Mouse (Mus musculus): Measurements from ENCODE around the gene Mfap1b. TPM values are rescaled to one million over a fixed set of nuclear protein-coding genes. Genes with fewer than 3 reads are reported as not detected.

Mfap1b gene
- polyA plus RNA-seq, 1 experiment = 2.4 TPM

GRCm38 (mm10) chr2:121442259-121443067 is 31.4 kb downstream of the Mfap1b start:
- WGBS = 2% methylated on average over 30 of the region's 30 CpGs
- DNase-seq (ENCODE audit: low read depth, low spot score) = peak; percentile 79

- 9% methylated on average over 11 of the region's 11 CpGs for WGBS
- DNase-seq (ENCODE audit: low read depth, low spot score) = no peak
These were observed 32.1 kb downstream of the Mfap1b start for GRCm38 (mm10) chr2:121441800-121442199.

DNA sequence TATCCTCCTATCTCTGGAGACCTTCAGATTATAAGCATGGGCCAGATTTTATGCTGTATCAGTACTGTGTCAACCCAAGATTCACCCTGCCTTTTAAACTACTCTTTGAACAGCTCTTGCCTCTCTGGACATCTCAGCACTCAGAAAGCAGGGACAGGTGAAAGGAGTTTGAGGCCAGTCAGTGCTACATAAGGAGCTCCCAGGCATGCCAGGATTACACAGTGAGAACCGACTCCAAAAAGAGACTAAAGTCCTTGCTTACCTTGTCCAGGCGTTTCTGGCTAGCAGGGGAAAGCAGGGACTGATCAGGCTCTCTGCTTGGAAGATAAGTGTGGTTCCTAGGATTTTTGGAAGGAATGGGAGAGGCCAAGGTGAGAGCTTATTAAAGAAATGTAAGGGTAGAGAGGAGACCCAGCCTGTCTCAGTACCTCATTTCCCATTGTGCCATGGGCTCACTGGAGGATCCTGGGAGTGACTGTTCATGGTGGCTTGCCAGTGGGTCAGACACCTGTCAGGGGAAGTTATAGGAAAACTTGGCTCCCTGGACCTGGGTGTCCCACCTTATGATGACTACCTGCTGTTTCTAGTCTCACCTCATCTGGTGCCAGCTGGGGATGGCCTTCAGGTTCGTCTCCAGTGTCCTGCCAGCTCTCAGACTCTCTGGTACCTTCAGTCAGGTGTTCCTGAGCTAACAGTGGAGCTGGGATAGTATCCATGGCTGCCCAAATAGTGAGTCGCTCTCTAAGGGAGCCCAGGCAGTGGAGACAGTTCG is 32.8 kb downstream of the Mfap1b start:
- WGBS = 69% methylated on average over 5 of the region's 5 CpGs
- DNase-seq (ENCODE audit: low read depth, low spot score) = no peak

DNA sequence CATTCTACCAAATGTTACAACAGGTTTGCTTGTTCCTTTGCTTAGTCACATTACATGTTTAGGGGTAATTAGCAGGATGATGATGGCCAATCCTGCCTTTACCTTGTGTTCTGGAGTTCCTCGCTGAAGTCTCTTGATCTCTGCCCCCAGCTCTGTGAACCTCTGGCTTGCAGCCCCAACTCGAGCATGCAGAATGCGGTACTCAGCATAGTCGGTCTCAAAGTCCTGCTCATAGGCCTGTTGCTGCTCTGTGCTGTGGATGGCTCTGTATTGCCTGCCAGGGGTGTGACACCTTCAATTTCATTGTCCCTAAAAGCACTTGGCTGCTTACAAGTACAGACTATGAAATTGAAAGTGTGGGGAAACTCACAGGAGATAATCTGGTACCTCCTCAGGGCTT is 34.1 kb downstream of the Mfap1b start:
- no peak for DNase-seq (ENCODE audit: low read depth, low spot score)
- WGBS = 56% methylated on average over 4 of the region's 4 CpGs

DNA sequence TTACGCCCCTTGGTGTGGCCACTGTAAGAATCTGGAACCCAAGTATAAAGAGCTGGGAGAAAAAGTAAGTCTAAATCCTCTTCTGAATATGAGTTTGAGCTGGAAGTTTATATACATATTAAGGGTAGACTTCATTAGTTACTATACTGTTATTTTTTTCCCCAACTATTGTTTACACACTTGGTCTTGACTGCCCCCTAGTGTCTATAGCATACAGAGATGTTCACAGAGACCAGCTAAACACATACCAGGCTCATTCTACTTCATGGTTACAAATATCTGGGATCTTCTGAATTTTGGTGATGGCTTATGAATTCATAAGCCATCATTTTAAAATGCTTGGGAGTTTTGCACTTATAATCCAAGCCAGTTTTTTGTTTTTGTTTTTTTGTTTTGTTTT is 39.0 kb downstream of the Mfap1b start:
- DNase-seq (ENCODE audit: low read depth, low spot score) = no peak
- WGBS = 98% methylated on average over 1 of the region's 1 CpGs

DNA sequence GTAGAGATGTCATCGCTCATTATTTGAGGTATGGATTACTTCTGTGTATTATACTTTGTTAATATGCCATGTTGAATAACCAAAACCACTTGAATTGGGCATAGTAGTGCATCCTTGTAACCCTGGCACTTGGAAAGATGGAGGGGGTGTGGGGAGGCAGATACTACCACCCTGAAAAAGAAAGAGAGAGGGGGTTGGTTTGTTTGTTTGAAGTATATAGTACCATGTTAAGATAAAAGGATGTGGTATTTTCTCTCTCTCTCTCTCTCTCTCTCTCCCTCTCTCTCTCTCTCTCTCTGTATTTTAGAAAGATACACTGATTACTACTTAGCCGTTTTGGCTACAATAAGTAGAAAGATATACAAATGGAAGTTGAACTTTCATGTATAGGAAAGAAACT is 48.0 kb downstream of the Mfap1b start:
- DNase-seq (ENCODE audit: low read depth, low spot score) = no peak
- 85% methylated on average over 2 of the region's 2 CpGs for WGBS

DNA sequence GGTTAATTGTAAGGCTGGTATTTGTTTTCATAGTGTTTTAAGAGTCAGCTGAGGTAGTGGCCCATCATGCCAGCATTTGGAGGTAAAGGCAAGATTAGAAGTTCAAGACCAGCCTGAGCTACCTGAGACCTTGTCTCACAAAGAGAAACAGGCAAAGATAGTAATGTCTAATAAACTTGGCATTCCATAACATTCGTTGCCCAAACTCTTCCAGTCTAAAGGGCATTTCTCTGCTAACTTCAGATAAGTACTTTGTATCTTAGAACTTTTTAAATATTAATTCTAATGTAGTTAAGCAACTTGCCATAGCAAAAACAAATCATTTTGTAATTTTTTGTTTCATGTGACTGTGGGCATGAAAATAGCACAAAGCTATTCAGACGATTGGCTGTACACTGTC is 50.7 kb downstream of the Mfap1b start:
- DNase-seq (ENCODE audit: low read depth, low spot score) = no peak
- 84% methylated on average over 2 of the region's 2 CpGs for WGBS

DNA sequence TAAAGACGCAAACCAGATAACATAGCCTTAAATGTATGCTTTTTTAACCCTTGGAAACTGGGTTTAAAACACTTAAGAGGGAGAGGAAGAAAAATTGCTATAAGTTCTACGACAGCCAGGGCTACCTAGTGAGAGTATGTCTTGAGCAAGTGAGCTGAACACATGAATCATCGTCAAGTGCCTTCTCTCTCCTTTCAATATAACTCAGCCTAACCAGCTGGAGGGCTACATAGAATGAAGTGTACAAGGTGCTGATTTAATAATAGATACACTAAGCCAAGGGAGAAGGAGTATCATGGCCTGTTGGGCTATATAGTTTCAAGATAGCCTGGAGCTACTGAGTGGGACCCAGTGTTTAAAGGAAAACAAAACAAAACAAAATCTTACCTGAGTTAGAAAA is 55.4 kb downstream of the Mfap1b start:
- WGBS = 58% methylated on average over 3 of the region's 3 CpGs
- no peak for DNase-seq (ENCODE audit: low read depth, low spot score)

GRCm38 (mm10) chr2:121416356-121416755 is 57.5 kb downstream of the Mfap1b start:
- no peak for DNase-seq (ENCODE audit: low read depth, low spot score)
- WGBS = 46% methylated on average over 6 of the region's 6 CpGs

DNA sequence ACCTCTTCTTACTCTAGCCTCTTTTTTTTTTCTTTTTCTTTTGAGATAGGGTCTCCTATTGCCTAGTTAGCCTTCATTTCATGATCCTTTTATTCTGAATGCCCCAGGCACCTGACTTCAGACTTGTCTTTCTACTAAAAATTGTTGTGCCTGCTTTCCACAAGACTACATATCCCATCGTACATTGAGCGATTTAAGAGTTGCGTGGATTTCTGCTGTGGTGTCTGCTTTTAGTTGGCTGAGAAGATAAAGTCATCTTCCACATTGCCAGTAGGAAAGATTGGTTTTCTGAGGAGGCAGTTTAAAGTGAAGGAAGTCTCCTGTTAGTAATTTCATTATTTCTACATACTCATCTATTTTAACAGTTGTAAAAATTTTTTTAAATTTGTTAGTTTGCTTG is 58.3 kb downstream of the Mfap1b start:
- no peak for DNase-seq (ENCODE audit: low read depth, low spot score)
- 71% methylated on average over 3 of the region's 3 CpGs for WGBS

DNA sequence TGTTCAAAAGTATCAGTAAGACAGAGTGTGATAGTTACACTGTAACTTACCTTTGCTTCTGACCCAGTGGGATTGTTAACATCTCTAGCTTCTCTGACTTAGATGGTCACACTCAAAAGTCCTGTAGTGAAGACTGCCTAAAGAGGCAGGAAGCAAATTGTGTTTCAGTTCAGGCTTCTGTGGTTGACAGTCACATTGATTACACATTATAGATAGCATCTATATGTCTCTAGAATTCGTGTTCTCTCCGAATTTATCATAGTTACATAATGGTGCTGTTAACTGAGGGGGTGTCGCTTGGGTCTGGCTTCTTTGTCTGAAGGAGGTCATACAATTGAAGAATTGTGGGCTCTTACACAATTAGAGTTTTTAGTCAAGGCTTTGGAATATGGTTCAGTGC is 58.8 kb downstream of the Mfap1b start:
- no peak for DNase-seq (ENCODE audit: low read depth, low spot score)
- 27% methylated on average over 3 of the region's 3 CpGs for WGBS

DNA sequence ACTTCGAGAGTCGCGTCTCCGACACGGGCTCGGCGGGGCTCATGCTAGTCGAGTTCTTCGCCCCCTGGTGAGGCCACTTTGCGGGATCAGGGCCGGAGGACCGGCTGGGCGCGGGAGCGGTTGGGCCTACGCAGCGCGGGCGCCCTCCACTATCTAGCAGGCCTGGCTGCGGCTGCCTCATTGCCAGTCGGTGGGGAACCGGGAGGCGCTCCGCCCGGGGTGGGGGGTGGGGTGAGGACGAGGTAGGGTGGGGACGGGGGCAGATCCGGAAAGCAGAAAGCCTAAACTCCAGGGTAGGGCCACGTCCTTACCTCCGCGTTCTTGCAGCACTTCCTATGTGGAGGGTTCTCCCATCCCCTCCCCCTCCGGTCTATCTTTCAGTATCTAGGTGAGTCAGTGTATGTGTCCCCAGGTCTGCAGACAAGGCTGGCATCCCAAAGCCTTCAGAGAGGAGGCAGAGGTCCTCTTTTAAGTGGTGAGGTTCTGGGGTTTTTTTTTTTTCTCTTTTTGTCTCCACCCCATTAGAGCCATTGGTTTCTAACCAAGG is 59.7 kb downstream of the Mfap1b start:
- no peak for DNase-seq (ENCODE audit: low read depth, low spot score)
- under 1% methylated on average over 32 of the region's 32 CpGs for WGBS

DNA sequence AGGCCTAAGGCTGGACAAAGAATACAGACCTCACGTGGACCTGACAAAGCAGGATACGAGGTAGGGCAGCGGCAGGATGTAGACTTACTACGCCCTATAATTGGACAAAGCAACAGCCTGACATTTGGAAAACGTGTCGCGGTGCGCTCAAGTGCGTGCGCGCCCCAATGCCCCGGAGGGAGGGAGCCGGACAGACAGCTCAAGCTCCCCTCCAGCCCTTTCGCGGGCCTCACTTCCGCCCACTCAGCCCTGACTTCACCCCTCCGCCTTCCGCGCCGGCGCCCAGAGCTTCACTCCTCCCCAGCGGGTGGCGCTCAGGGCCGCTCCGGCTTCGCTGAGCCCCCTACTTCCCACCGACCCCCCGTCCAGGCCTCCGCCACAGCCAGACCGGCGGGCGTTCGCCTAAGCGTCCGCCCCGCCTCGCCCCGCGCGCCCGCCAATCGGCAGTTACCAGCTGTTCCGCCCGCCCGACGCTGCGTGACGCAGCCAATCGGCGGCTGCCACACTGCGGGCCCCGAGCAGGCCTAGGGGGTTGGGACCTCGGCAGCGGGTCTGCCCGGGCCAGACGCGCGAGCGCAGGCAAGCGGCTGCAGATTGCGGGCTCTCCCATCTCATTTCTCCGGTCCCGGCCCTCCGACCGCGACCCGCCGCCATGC is 60.4 kb downstream of the Mfap1b start, which contains the start of the genes Pdia3 and Catsper2:
Gene Pdia3, plus strand, starts transcription at position 389 of the 656 bp plus-strand sequence.
Gene Catsper2, minus strand, starts transcription at position 406 of the 656 bp plus-strand sequence.
- no peak for DNase-seq (ENCODE audit: low read depth, low spot score)
- WGBS = 1% methylated on average over 65 of the region's 68 CpGs

DNA sequence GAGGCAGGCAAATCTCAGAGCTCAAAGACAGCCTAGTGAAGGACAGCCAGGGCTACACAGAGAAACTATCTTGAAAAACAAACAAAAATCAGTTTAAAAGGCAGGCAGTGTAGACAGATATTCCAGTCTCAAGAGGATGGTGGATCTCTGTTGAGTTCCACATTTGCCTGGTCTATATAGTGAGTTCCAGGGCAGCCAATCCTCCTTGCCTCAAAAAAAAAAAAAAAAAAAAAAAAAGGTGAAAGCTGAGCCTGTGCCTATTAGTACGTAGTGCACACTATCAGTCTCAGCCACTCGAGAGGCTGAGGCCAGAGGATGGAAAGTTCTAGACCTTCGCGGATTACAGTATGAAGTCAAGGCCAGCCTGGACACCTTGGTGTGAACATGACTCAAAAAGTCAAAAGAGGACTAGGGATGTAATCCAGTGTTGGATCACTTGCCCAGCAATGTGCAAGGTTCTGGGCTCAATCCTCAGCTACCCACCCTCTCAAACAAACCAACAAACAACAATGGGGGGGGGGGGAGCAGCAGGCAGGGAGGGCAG is 61.0 kb downstream of the Mfap1b start:
- 6% methylated on average over 4 of the region's 4 CpGs for WGBS
- no peak for DNase-seq (ENCODE audit: low read depth, low spot score)

Other genes starting within 250 kb of the Mfap1b start
- 13.1 and 14.6 TPM in 2 replicates for gene Trp53bp1, start 202.7 kb downstream of the Mfap1b start, polyA plus RNA-seq (2012; rRNA removed)
- 1.5 and 4.1 TPM in 2 replicates for gene Map1a, start 184.5 kb downstream of the Mfap1b start, polyA plus RNA-seq (2012; rRNA removed)
- 27.1 and 52.3 TPM in 2 replicates for gene Ppip5k1, start 118.7 kb downstream of the Mfap1b start, polyA plus RNA-seq (2012; rRNA removed)
- gene Ckmt1, start 116.4 kb downstream of the Mfap1b start, polyA plus RNA-seq (2012; rRNA removed) = 912 and 1,609 TPM in 2 replicates
- gene Strc, start 86.9 kb downstream of the Mfap1b start, polyA plus RNA-seq (2012; rRNA removed) = 0.19 and 0.41 TPM in 2 replicates
- gene Pdia3, start 60.3 kb downstream of the Mfap1b start, polyA plus RNA-seq (2012; rRNA removed) = 405 and 622 TPM in 2 replicates
- 1.1 and 1.3 TPM in 2 replicates for gene Catsper2, start 60.3 kb downstream of the Mfap1b start, polyA plus RNA-seq (2012; rRNA removed)
- 4.1 and 4.7 TPM in 2 replicates for gene Ell3, start 29.8 kb downstream of the Mfap1b start, polyA plus RNA-seq (2012; rRNA removed)
- gene Serf2, start 24.9 kb downstream of the Mfap1b start, polyA plus RNA-seq (2012; rRNA removed) = 399 and 485 TPM in 2 replicates
- gene Hypk, start 20.8 kb downstream of the Mfap1b start, polyA plus RNA-seq (2012; rRNA removed) = 6.8 and 7.5 TPM in 2 replicates
- gene Serinc4, start 17.3 kb downstream of the Mfap1b start, polyA plus RNA-seq (2012; rRNA removed) = 0.16 and 0.30 TPM in 2 replicates
- gene Mfap1a, start 32.6 kb upstream of the Mfap1b start, polyA plus RNA-seq (2012; rRNA removed) = 2.9 TPM in 2 replicates
- gene Wdr76, start 32.7 kb upstream of the Mfap1b start, polyA plus RNA-seq (2012; rRNA removed) = 3.7 and 4.9 TPM in 2 replicates

Measured in large intestine, adult 2 months (tissue).